Mouse (Mus musculus): ENCODE results near the gene Tmem176a.

- TF ChIP-seq CTCF (IDR thresholded peaks at IDR 0.05; ENCODE audit: borderline replicate concordance, insufficient read depth, low read length) (no peak), POLR2A (IDR thresholded peaks at IDR 0.05; ENCODE audit: low read depth, low read length) (no peak)
These were observed 23.5 kb downstream of the Tmem176a start for GRCm38 (mm10) chr6:48864181-48864580.

Data from embryonic fibroblast, embryonic 13.5 days (primary cell).